Mouse (Mus musculus) MEL (cell line): ENCODE measurements around the gene Fblim1. TPM values are rescaled to one million over a fixed set of nuclear protein-coding genes. Genes with fewer than 3 reads are reported as not detected.
A peak's percentile ranks its signal among the peaks of the same experiment; 100 is the strongest.

Experiments
- DNase-seq: peaks from one replicate; pipeline ENCODE4 v3.0.0; 2011; ENCODE audit warnings: low read depth, low spot score
- H3K27ac ChIP-seq: 2 replicates; pipeline ENCODE4 v1.5.1; 2012; ENCODE audit warnings: low read depth, mild to moderate bottlenecking, control low read depth, low read length, moderate library complexity; ENCODE audit not compliant: control insufficient read depth
- H3K27me3 ChIP-seq, 2 experiments: fragments of 150-350 bp in 1 of 2; sonication (generic) in 1 of 2; 2 replicates each; pipeline ENCODE4 v1.6.1; 2012; ENCODE audit warnings: low read length in 2 of 2, mild to moderate bottlenecking in 2 of 2, improper control_type of control experiment in 1 of 2, moderate library complexity in 1 of 2; ENCODE audit not compliant: insufficient read depth in 2 of 2, control insufficient read depth in 1 of 2
- H3K36me3 ChIP-seq, 2 experiments: 2 replicates each; pipeline ENCODE4 v1.6.1; 2012 to 2014; ENCODE audit warnings: low read length in 2 of 2, improper control_type of control experiment in 1 of 2, inconsistent platforms in 1 of 2, mild to moderate bottlenecking in 1 of 2; ENCODE audit not compliant: insufficient read depth in 2 of 2, control insufficient read depth in 1 of 2
- H3K4me1 ChIP-seq, 2 experiments: fragments of 150-350 bp in 1 of 2; sonication (generic) in 1 of 2; 2 replicates each; pipeline ENCODE4 v1.6.1; 2012; ENCODE audit warnings: low read length in 2 of 2, improper control_type of control experiment in 1 of 2, mild to moderate bottlenecking in 1 of 2; ENCODE audit not compliant: insufficient read depth in 2 of 2, control insufficient read depth in 1 of 2
- H3K4me3 ChIP-seq, 2 experiments: fragments of 150-350 bp in 1 of 2; sonication (generic) in 1 of 2; 2 replicates each; pipeline ENCODE4 v1.5.1; 2012; ENCODE audit warnings: low read depth in 2 of 2, low read length in 2 of 2, mild to moderate bottlenecking in 2 of 2, moderate library complexity in 2 of 2, control low read depth in 1 of 2, improper control_type of control experiment in 1 of 2; ENCODE audit not compliant: control insufficient read depth in 1 of 2, insufficient read depth in 1 of 2
- H3K79me2 ChIP-seq: 2 replicates; pipeline ENCODE4 v1.6.1; 2012; ENCODE audit warnings: mild to moderate bottlenecking, low read length, moderate library complexity; ENCODE audit not compliant: control insufficient read depth, poor library complexity, insufficient read depth
- H3K9ac ChIP-seq: 2 replicates; pipeline ENCODE4 v1.6.1; 2012; ENCODE audit warnings: low read depth, mild to moderate bottlenecking, control low read depth, low read length, moderate library complexity; ENCODE audit not compliant: control insufficient read depth, poor library complexity, severe bottlenecking
- H3K9me3 ChIP-seq: fragments of 150-350 bp; sonication (generic); replicated peaks from 2 replicates; pipeline ENCODE4 v1.6.1; 2012; ENCODE audit warnings: mild to moderate bottlenecking, low read length, improper control_type of control experiment, moderate library complexity; ENCODE audit not compliant: insufficient read depth
- EP300 ChIP-seq, 2 experiments: IDR thresholded peaks; 2 replicates each; pipeline ENCODE4 v1.6.1; 2011; ENCODE audit warnings: improper control_type of control experiment in 2 of 2, low read length in 2 of 2, low read depth in 1 of 2, mild to moderate bottlenecking in 1 of 2
- ETS1 ChIP-seq: IDR thresholded peaks from 2 replicates; pipeline ENCODE4 v1.6.1; 2012; ENCODE audit warnings: low read depth, mild to moderate bottlenecking, inconsistent platforms, low read length, improper control_type of control experiment, moderate library complexity
- GABPA ChIP-seq: IDR thresholded peaks from 2 replicates; pipeline ENCODE4 v1.6.1; 2012; ENCODE audit warnings: low read depth, mild to moderate bottlenecking, inconsistent platforms, low read length, improper control_type of control experiment, moderate library complexity
- GATA1 ChIP-seq: IDR thresholded peaks from 2 replicates; pipeline ENCODE4 v1.6.1; 2011; ENCODE audit warnings: low read depth, low read length, improper control_type of control experiment
- MAFK ChIP-seq: IDR thresholded peaks from 2 replicates; pipeline ENCODE4 v1.6.1; 2011; ENCODE audit warnings: low read depth, mild to moderate bottlenecking, low read length, improper control_type of control experiment, borderline replicate concordance
- NELFE ChIP-seq: IDR thresholded peaks from 2 replicates; pipeline ENCODE4 v1.6.1; 2011; ENCODE audit warnings: low read depth, low read length, improper control_type of control experiment
- NRF1 ChIP-seq: IDR thresholded peaks from 2 replicates; pipeline ENCODE4 v1.6.1; 2014; ENCODE audit warnings: low read depth, mild to moderate bottlenecking, inconsistent platforms, low read length, improper control_type of control experiment, moderate library complexity; ENCODE audit not compliant: poor library complexity, insufficient read depth, severe bottlenecking
- RAD21 ChIP-seq: IDR thresholded peaks from 2 replicates; pipeline ENCODE4 v1.6.1; 2011; ENCODE audit warnings: mild to moderate bottlenecking, low read depth, low read length, improper control_type of control experiment
- RCOR1 ChIP-seq: IDR thresholded peaks from 2 replicates; pipeline ENCODE4 v1.6.1; 2012; ENCODE audit warnings: low read depth, mild to moderate bottlenecking, inconsistent platforms, low read length, improper control_type of control experiment
- SMC3 ChIP-seq: IDR thresholded peaks from 2 replicates; pipeline ENCODE4 v1.6.1; 2011; ENCODE audit warnings: low read depth, low read length, improper control_type of control experiment
- TBP ChIP-seq: IDR thresholded peaks from 2 replicates; pipeline ENCODE4 v1.8.0; 2011; ENCODE audit warnings: low read depth, low read length, improper control_type of control experiment
- USF1 ChIP-seq: IDR thresholded peaks from 2 replicates; pipeline ENCODE4 v1.6.1; 2014; ENCODE audit warnings: low read depth, mild to moderate bottlenecking, inconsistent platforms, low read length, improper control_type of control experiment, moderate library complexity
- ZNF384 ChIP-seq: IDR thresholded peaks from 2 replicates; pipeline ENCODE4 v1.6.1; 2012; ENCODE audit warnings: low read depth, mild to moderate bottlenecking, inconsistent platforms, low read length, improper control_type of control experiment
- polyA plus RNA-seq, 2 experiments: library from polyadenylated mRNA; stranded (reverse) in 1 of 2; unstranded in 1 of 2; fragments of >175 nt in 1 of 2; fragments of >200 nt in 1 of 2; gene quantifications; 2 replicates each; pipeline versions ENCODE4 v1.2.1 to v1.2.4; 2012; ENCODE audit warnings: low replicate concordance in 2 of 2, low read depth in 1 of 2; ENCODE audit not compliant: insufficient read length in 2 of 2, insufficient read depth in 1 of 2, missing spikeins in 1 of 2
- total RNA-seq: library from RNA; depleted of rRNA; stranded (reverse); fragments of 300-350 nt; gene quantifications from 2 replicates; pipeline ENCODE4 v1.2.3, GENCODE M21; 2012

The Fblim1 gene
- total and polyA plus RNA-seq, 3 experiments = not detected

GRCm38 (mm10) chr4:141541851-141542250 lies 64.0 kb downstream of the Fblim1 start:
- Histone ChIP-seq H3K4me1 (peaks cover 5 to 19% of the 10 kb centered on the region in 2 experiments), H3K27me3 (no peaks in the 10 kb centered on the region), H3K4me3 (no peak overlapping the region), H3K27ac (no peak overlapping the region), H3K9me3 (no peaks in the 10 kb centered on the region), H3K36me3 (peaks cover 0 to 23% of the 10 kb centered on the region in 2 experiments; a peak in 2 of 4 replicates), H3K79me2 (peaks cover 34% of the 10 kb centered on the region), H3K9ac (no peak overlapping the region)
- TF ChIP-seq EP300 (IDR thresholded peaks at IDR 0.05; ENCODE audit: low read depth in 1 of 2, low read length in 2 of 2) (0 out of 4 replicates have a peak, but pooled peaks of 1 of the 2 experiments have one; percentile 5), USF1 (no peak)
- DNase-seq = no peak

GRCm38 (mm10) chr4:141540844-141541243 lies 65.1 kb downstream of the Fblim1 start:
- Histone ChIP-seq H3K79me2 (peaks cover 37% of the 10 kb centered on the region), H3K9ac (no peak overlapping the region), H3K4me3 (no peak overlapping the region; a peak in 1 of 4 replicates), H3K27me3 (no peaks in the 10 kb centered on the region), H3K27ac (no peak overlapping the region), H3K9me3 (no peaks in the 10 kb centered on the region), H3K36me3 (peaks cover 0 to 23% of the 10 kb centered on the region in 2 experiments; a peak in 2 of 4 replicates), H3K4me1 (peaks cover 6 to 19% of the 10 kb centered on the region in 2 experiments)
- DNase-seq = peak; percentile 27
- peak; percentile 49 for TF ChIP-seq GATA1
- no peak for TF ChIP-seq TBP
- TF ChIP-seq ETS1 = peak; percentile 48; the same call in 1 of the 2 replicates
- no peak for TF ChIP-seq GABPA
- TF ChIP-seq RCOR1 = 0 out of 2 replicates have a peak, but pooled peaks have one; percentile 35
- peak; percentile 22; the same call in 1 of the 2 replicates for TF ChIP-seq MAFK

- H3K9ac ChIP-seq = peak overlapping the region; percentile 97
- TF ChIP-seq RCOR1 (no peak), ZNF384 (0 out of 2 replicates have a peak, but pooled peaks have one; percentile 21), SMC3 (no peak), EP300 (IDR thresholded peaks at IDR 0.05; ENCODE audit: low read depth in 1 of 2, low read length in 2 of 2) (0 out of 4 replicates have a peak, but pooled peaks of 1 of the 2 experiments have one; percentile 17), ETS1 (no peak), NELFE (no peak), NRF1 (no peak), RAD21 (no peak)
- peaks cover 11 to 22% of the 10 kb centered on the region in 2 experiments for H3K4me1 ChIP-seq
- H3K36me3 ChIP-seq = peaks cover 0 to 28% of the 10 kb centered on the region in 2 experiments; a peak in 2 of 4 replicates
- H3K9me3 ChIP-seq = no peaks in the 10 kb centered on the region
- peak; percentile 42 for DNase-seq
- H3K27me3 ChIP-seq = no peaks in the 10 kb centered on the region
- H3K27ac ChIP-seq = peak overlapping the region; percentile 97
- H3K79me2 ChIP-seq = peaks cover 43% of the 10 kb centered on the region
- peak overlapping the region; percentile 59 to 94 for H3K4me3 ChIP-seq
These were observed 66.6 kb downstream of the Fblim1 start for GRCm38 (mm10) chr4:141539213-141539767.
